Mouse (Mus musculus): ENCODE measurements at regions not wholly inside any gene's neighbourhood (a gene's known extent, or its start where the extent isn't known, plus 50 kb on each side); places are given as distances from the start of the nearest gene placed in this dataset.

DNA sequence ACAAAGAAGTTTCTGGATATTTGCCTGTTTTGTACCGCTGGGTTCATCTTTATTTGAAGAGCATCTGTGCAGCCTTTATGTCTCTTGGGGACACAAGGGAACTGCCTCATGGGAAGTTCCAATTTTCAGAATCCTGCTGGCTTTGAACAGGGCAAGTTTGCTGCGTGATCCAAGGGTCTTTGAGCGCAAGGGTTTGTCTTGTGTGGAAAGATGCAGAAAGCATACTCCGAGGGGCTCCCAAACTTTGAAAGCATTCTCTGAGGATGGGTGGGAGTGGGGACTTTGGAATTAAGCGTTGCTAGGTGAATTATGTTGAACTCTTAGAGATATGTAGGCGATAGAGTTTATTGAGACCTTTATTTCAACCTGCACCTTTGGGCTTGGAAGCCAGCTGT lies 279.9 kb upstream of the Robo1 start:
- Histone ChIP-seq H3K36me3 (ENCODE audit: control insufficient read depth, insufficient read depth, low read length) (no peaks in the 10 kb centered on the region), H3K4me2 (ENCODE audit: low read depth, low read length) (peak overlapping the region; percentile 47), H3K9me3 (ENCODE audit: control insufficient read depth, low read length) (no peaks in the 10 kb centered on the region), H3K27ac (ENCODE audit: low read length) (no peak overlapping the region), H3K4me3 (ENCODE audit: low read length) (peak overlapping the region; percentile 36), H3K9ac (ENCODE audit: low read length) (no peak overlapping the region), H3K27me3 (ENCODE audit: control insufficient read depth, insufficient read depth, low read depth, low read length) (peaks cover 16% of the 10 kb centered on the region), H3K4me1 (replicated peaks; ENCODE audit: control insufficient read depth, insufficient read depth, low read length) (peaks cover 7% of the 10 kb centered on the region; the same call in 1 of the 2 replicates)
- WGBS: 4% methylated on average over 6 of the region's 6 CpGs
- ATAC-seq (ENCODE audit: low read depth): no peak

- Histone ChIP-seq H3K36me3 (ENCODE audit: control insufficient read depth, insufficient read depth, low read length) (no peaks in the 10 kb centered on the region), H3K9ac (ENCODE audit: low read length) (0 out of 2 replicates have a peak overlapping the region, but pooled peaks have one; percentile 4), H3K9me3 (ENCODE audit: control insufficient read depth, low read length) (no peaks in the 10 kb centered on the region), H3K27me3 (ENCODE audit: control insufficient read depth, insufficient read depth, low read depth, low read length) (peaks cover 16% of the 10 kb centered on the region), H3K27ac (ENCODE audit: low read length) (no peak overlapping the region), H3K4me3 (ENCODE audit: low read length) (peak overlapping the region; percentile 36), H3K4me1 (replicated peaks; ENCODE audit: control insufficient read depth, insufficient read depth, low read length) (peaks cover 7% of the 10 kb centered on the region; the same call in 1 of the 2 replicates), H3K4me2 (ENCODE audit: low read depth, low read length) (peak overlapping the region; percentile 47)
- no peak for ATAC-seq (ENCODE audit: low read depth)
- WGBS: under 1% methylated on average over 18 of the region's 18 CpGs
These were observed 279.3 kb upstream of the Robo1 start for GRCm38 (mm10) chr16:72028798-72029197.

- ATAC-seq (ENCODE audit: low read depth): no peak
- Histone ChIP-seq H3K27ac (ENCODE audit: low read length) (no peak overlapping the region), H3K36me3 (ENCODE audit: control insufficient read depth, insufficient read depth, low read length) (no peaks in the 10 kb centered on the region), H3K9me3 (ENCODE audit: control insufficient read depth, low read length) (no peaks in the 10 kb centered on the region), H3K4me1 (replicated peaks; ENCODE audit: control insufficient read depth, insufficient read depth, low read length) (peaks cover 7% of the 10 kb centered on the region; the same call in 1 of the 2 replicates), H3K4me2 (ENCODE audit: low read depth, low read length) (peak overlapping the region; percentile 47), H3K4me3 (ENCODE audit: low read length) (peak overlapping the region; percentile 36), H3K9ac (ENCODE audit: low read length) (0 out of 2 replicates have a peak overlapping the region, but pooled peaks have one; percentile 4), H3K27me3 (ENCODE audit: control insufficient read depth, insufficient read depth, low read depth, low read length) (peaks cover 16% of the 10 kb centered on the region)
- WGBS: 7% methylated on average over 4 of the region's 4 CpGs
These were observed 278.8 kb upstream of the Robo1 start for GRCm38 (mm10) chr16:72029273-72029672.

GRCm38 (mm10) chr16:72068254-72068653 lies 239.9 kb upstream of the Robo1 start:
- Histone ChIP-seq H3K9me3 (ENCODE audit: control insufficient read depth, low read length) (no peaks in the 10 kb centered on the region), H3K9ac (ENCODE audit: low read length) (no peak overlapping the region), H3K4me1 (replicated peaks; ENCODE audit: control insufficient read depth, insufficient read depth, low read length) (no peaks in the 10 kb centered on the region), H3K27me3 (ENCODE audit: control insufficient read depth, insufficient read depth, low read depth, low read length) (no peaks in the 10 kb centered on the region), H3K27ac (ENCODE audit: low read length) (no peak overlapping the region), H3K36me3 (ENCODE audit: control insufficient read depth, insufficient read depth, low read length) (no peaks in the 10 kb centered on the region), H3K4me2 (ENCODE audit: low read depth, low read length) (no peak overlapping the region), H3K4me3 (ENCODE audit: low read length) (no peak overlapping the region)
- no peak for ATAC-seq (ENCODE audit: low read depth)
- WGBS: 59% methylated on average over 1 of the region's 1 CpGs

DNA sequence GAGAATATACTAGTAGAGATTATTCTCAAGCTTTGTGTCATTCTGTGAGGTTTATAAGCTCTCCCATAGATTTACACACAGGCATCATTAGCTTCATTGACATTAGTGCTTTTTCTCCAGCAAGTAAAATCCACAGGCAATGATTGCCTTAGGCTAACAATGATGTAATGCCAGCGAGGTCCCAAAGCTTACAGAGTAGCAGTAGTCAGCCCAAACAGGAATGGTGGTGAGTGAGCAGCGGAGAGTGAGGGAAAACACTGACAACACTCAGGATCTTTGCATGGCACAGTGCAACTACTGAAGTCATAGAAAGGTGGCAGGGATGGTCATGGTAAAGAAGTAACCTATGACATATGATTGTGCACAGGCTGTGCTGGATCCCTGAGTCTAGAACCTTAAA lies 238.5 kb upstream of the Robo1 start:
- no peak for ATAC-seq (ENCODE audit: low read depth)
- no peaks in the 10 kb centered on the region for H3K9me3 ChIP-seq (ENCODE audit: control insufficient read depth, low read length)
- H3K27ac ChIP-seq (ENCODE audit: low read length): no peak overlapping the region
- 64% methylated on average over 2 of the region's 2 CpGs for WGBS
- H3K27me3 ChIP-seq (ENCODE audit: control insufficient read depth, insufficient read depth, low read depth, low read length): no peaks in the 10 kb centered on the region
- H3K36me3 ChIP-seq (ENCODE audit: control insufficient read depth, insufficient read depth, low read length): no peaks in the 10 kb centered on the region
- no peak overlapping the region for H3K4me3 ChIP-seq (ENCODE audit: low read length)
- H3K9ac ChIP-seq (ENCODE audit: low read length): no peak overlapping the region
- no peaks in the 10 kb centered on the region for H3K4me1 ChIP-seq (replicated peaks; ENCODE audit: control insufficient read depth, insufficient read depth, low read length)
- no peak overlapping the region for H3K4me2 ChIP-seq (ENCODE audit: low read depth, low read length)

GRCm38 (mm10) chr16:72071756-72072471 lies 236.2 kb upstream of the Robo1 start:
- H3K4me1 ChIP-seq (replicated peaks; ENCODE audit: control insufficient read depth, insufficient read depth, low read length): no peaks in the 10 kb centered on the region
- H3K27ac ChIP-seq (ENCODE audit: low read length): no peak overlapping the region
- no peak overlapping the region for H3K4me3 ChIP-seq (ENCODE audit: low read length)
- no peak overlapping the region for H3K9ac ChIP-seq (ENCODE audit: low read length)
- no peaks in the 10 kb centered on the region for H3K36me3 ChIP-seq (ENCODE audit: control insufficient read depth, insufficient read depth, low read length)
- 71% methylated on average over 2 of the region's 2 CpGs for WGBS
- H3K9me3 ChIP-seq (ENCODE audit: control insufficient read depth, low read length): no peaks in the 10 kb centered on the region
- no peak overlapping the region for H3K4me2 ChIP-seq (ENCODE audit: low read depth, low read length)
- H3K27me3 ChIP-seq (ENCODE audit: control insufficient read depth, insufficient read depth, low read depth, low read length): no peaks in the 10 kb centered on the region
- ATAC-seq (ENCODE audit: low read depth): no peak

- Histone ChIP-seq H3K27ac (ENCODE audit: low read length) (no peak overlapping the region), H3K9ac (ENCODE audit: low read length) (no peak overlapping the region), H3K27me3 (ENCODE audit: control insufficient read depth, insufficient read depth, low read depth, low read length) (no peaks in the 10 kb centered on the region), H3K4me2 (ENCODE audit: low read depth, low read length) (no peak overlapping the region), H3K4me1 (replicated peaks; ENCODE audit: control insufficient read depth, insufficient read depth, low read length) (no peaks in the 10 kb centered on the region), H3K4me3 (ENCODE audit: low read length) (no peak overlapping the region), H3K9me3 (ENCODE audit: control insufficient read depth, low read length) (no peaks in the 10 kb centered on the region), H3K36me3 (ENCODE audit: control insufficient read depth, insufficient read depth, low read length) (no peaks in the 10 kb centered on the region)
- WGBS: 71% methylated on average over 5 of the region's 5 CpGs
- no peak for ATAC-seq (ENCODE audit: low read depth)
These were observed 222.9 kb upstream of the Robo1 start for GRCm38 (mm10) chr16:72085181-72085580.

DNA sequence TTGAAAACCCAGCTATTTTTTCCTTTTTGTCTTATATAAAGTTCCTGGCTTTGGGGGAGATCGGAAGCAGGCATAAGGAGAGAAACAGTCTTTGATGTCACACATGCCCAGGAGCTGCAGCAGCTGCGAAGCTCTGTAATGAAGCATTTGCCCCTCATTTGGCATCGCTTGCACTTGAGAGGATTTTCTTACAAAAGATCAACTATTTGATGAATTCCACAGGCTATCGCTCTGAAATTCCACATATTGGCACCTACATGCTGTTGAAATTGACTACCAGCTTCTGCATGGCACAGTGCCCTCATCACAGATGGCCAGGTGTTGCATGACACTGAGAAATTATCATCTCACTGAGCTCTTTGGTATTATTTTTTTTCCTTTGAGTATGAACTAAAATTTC lies 220.1 kb upstream of the Robo1 start:
- WGBS: 70% methylated on average over 4 of the region's 4 CpGs
- Histone ChIP-seq H3K27me3 (ENCODE audit: control insufficient read depth, insufficient read depth, low read depth, low read length) (no peaks in the 10 kb centered on the region), H3K4me2 (ENCODE audit: low read depth, low read length) (no peak overlapping the region), H3K9ac (ENCODE audit: low read length) (no peak overlapping the region), H3K4me3 (ENCODE audit: low read length) (no peak overlapping the region), H3K4me1 (replicated peaks; ENCODE audit: control insufficient read depth, insufficient read depth, low read length) (no peaks in the 10 kb centered on the region), H3K9me3 (ENCODE audit: control insufficient read depth, low read length) (no peaks in the 10 kb centered on the region), H3K36me3 (ENCODE audit: control insufficient read depth, insufficient read depth, low read length) (no peaks in the 10 kb centered on the region), H3K27ac (ENCODE audit: low read length) (no peak overlapping the region)
- ATAC-seq (ENCODE audit: low read depth): no peak

- H3K4me2 ChIP-seq (ENCODE audit: low read depth, low read length): no peak overlapping the region
- H3K36me3 ChIP-seq (ENCODE audit: control insufficient read depth, insufficient read depth, low read length): no peaks in the 10 kb centered on the region
- H3K9ac ChIP-seq (ENCODE audit: low read length): no peak overlapping the region
- no peaks in the 10 kb centered on the region for H3K4me1 ChIP-seq (replicated peaks; ENCODE audit: control insufficient read depth, insufficient read depth, low read length)
- no peak for ATAC-seq (ENCODE audit: low read depth)
- no peak overlapping the region for H3K27ac ChIP-seq (ENCODE audit: low read length)
- no peaks in the 10 kb centered on the region for H3K27me3 ChIP-seq (ENCODE audit: control insufficient read depth, insufficient read depth, low read depth, low read length)
- H3K9me3 ChIP-seq (ENCODE audit: control insufficient read depth, low read length): no peaks in the 10 kb centered on the region
- H3K4me3 ChIP-seq (ENCODE audit: low read length): no peak overlapping the region
- WGBS: 80% methylated on average over 6 of the region's 6 CpGs
These were observed 219.2 kb upstream of the Robo1 start for GRCm38 (mm10) chr16:72088916-72089315.
